Mouse (Mus musculus) lung, postnatal 0 days (tissue): Measurements from ENCODE around the gene Zfp74.

ENCODE experiments used
- CTCF ChIP-seq: IDR thresholded peaks from 2 replicates; pipeline ENCODE4 v1.5.1; 2016; ENCODE audit warnings: antibody characterized with exemption, mild to moderate bottlenecking
- EP300 ChIP-seq: IDR thresholded peaks from 2 replicates; pipeline ENCODE4 v1.6.1; 2016; ENCODE audit warnings: antibody characterized with exemption, mild to moderate bottlenecking, control low read depth

- TF ChIP-seq EP300 (no peak), CTCF (no peak)
These were observed 803 bp downstream of the Zfp74 start for GRCm38 (mm10) chr7:29953086-29953485.
